Mouse (Mus musculus): Measurements from ENCODE around the gene Rims4. TPM values are rescaled to one million over a fixed set of nuclear protein-coding genes. Genes with fewer than 3 reads are reported as not detected.

Rims4 gene
- polyA plus RNA-seq (2017; shearing (Covaris generic)), result not detected

GRCm38 (mm10) chr2:163918317-163919258 lies at the start of gene Rims4:
Rims4 (minus strand) TSS chr2:163918683.

GRCm38 (mm10) chr2:163853461-163853901 lies 65.0 kb downstream of the Rims4 start, which contains the start of gene Kcnk15:
Kcnk15 (plus strand) TSS chr2:163853651.

GRCm38 (mm10) chr2:163820607-163821006 lies 97.9 kb downstream of the Rims4 start, which contains the start of gene Ccn5:
Ccn5 (plus strand) TSS chr2:163820861.

Other genes with a start within 250 kb of the Rims4 start
- gene Ada, start 168.4 kb downstream of the Rims4 start, polyA plus RNA-seq (2017; shearing (Covaris generic)), result 14.0 TPM
- gene Ccn5, start 97.8 kb downstream of the Rims4 start, polyA plus RNA-seq (2017; shearing (Covaris generic)), result not detected
- not detected for gene Kcnk15, start 65.0 kb downstream of the Rims4 start, polyA plus RNA-seq (2017; shearing (Covaris generic))
- 210 TPM for gene Ywhab, start 76.3 kb upstream of the Rims4 start, polyA plus RNA-seq (2017; shearing (Covaris generic))
- gene Pabpc1l, start 106.8 kb upstream of the Rims4 start, polyA plus RNA-seq (2017; shearing (Covaris generic)), result 1.2 TPM
- gene Stk4, start 151.6 kb upstream of the Rims4 start, polyA plus RNA-seq (2017; shearing (Covaris generic)), result 213 TPM
- 144 TPM for gene Tomm34, start 152.5 kb upstream of the Rims4 start, polyA plus RNA-seq (2017; shearing (Covaris generic))

All from CD4-positive, CD25-positive, alpha-beta regulatory T cell (primary cell).